Mouse (Mus musculus) brown adipose tissue, adult 24 weeks (tissue): Measurements from ENCODE around the gene Eipr1. TPM values are rescaled to one million over a fixed set of nuclear protein-coding genes. Genes with fewer than 3 reads are reported as not detected.

ENCODE experiments used
- H3K27ac ChIP-seq: fragments of 200-500 bp; replicated peaks from 2 replicates; pipeline ENCODE4 v1.5.1; 2012; ENCODE audit warnings: low read depth, mild to moderate bottlenecking, low read length
- H3K4me1 ChIP-seq: fragments of 200-500 bp; 2 replicates; pipeline ENCODE4 v1.6.1; 2012; ENCODE audit warnings: low read length, mixed read lengths; ENCODE audit not compliant: control insufficient read depth, insufficient read depth, insufficient read length
- H3K4me3 ChIP-seq: fragments of 200-500 bp; 2 replicates; pipeline ENCODE4 v1.5.1; 2012; ENCODE audit warnings: low read depth, mild to moderate bottlenecking, low read length, moderate library complexity; ENCODE audit not compliant: insufficient read depth
- polyA plus RNA-seq: library from polyadenylated mRNA; stranded (reverse); fragments of >200 nt; gene quantifications from 2 replicates; pipeline ENCODE4 v1.2.4, GENCODE M21; 2012; ENCODE audit not compliant: missing spikeins, insufficient read depth, insufficient read length

The Eipr1 gene
- polyA plus RNA-seq, 1 experiment = 23.1 TPM

- H3K4me1 ChIP-seq = no peaks in the 10 kb centered on the region
- H3K4me3 ChIP-seq = no peak overlapping the region
- H3K27ac ChIP-seq = no peak overlapping the region
Measured at GRCm38 (mm10) chr12:28866121-28866520, 114.5 kb downstream of the Eipr1 start.

GRCm38 (mm10) chr12:28868794-28869193, 117.2 kb downstream of the Eipr1 start:
- no peaks in the 10 kb centered on the region for H3K4me1 ChIP-seq
- no peak overlapping the region for H3K4me3 ChIP-seq
- H3K27ac ChIP-seq = no peak overlapping the region

GRCm38 (mm10) chr12:28872271-28872670, 120.7 kb downstream of the Eipr1 start:
- H3K4me1 ChIP-seq = no peaks in the 10 kb centered on the region
- H3K4me3 ChIP-seq = no peak overlapping the region
- H3K27ac ChIP-seq = no peak overlapping the region

- no peak overlapping the region for H3K4me3 ChIP-seq
- H3K4me1 ChIP-seq = no peaks in the 10 kb centered on the region
- no peak overlapping the region for H3K27ac ChIP-seq
Measured at GRCm38 (mm10) chr12:28874781-28875251, 123.2 kb downstream of the Eipr1 start.

GRCm38 (mm10) chr12:28875471-28875870, 123.9 kb downstream of the Eipr1 start:
- Histone ChIP-seq H3K4me1 (no peaks in the 10 kb centered on the region), H3K27ac (no peak overlapping the region), H3K4me3 (no peak overlapping the region)

- no peak overlapping the region for H3K4me3 ChIP-seq
- H3K27ac ChIP-seq = no peak overlapping the region
- 0 out of 2 replicates have a peak, but pooled peaks cover 2% of the 10 kb centered on the region for H3K4me1 ChIP-seq
Measured at GRCm38 (mm10) chr12:28880471-28880870, 128.9 kb downstream of the Eipr1 start.

GRCm38 (mm10) chr12:28887712-28888111, 136.1 kb downstream of the Eipr1 start:
- Histone ChIP-seq H3K4me3 (no peak overlapping the region), H3K4me1 (peaks cover 3% of the 10 kb centered on the region; the same call in 1 of the 2 replicates), H3K27ac (no peak overlapping the region)

- Histone ChIP-seq H3K27ac (no peak overlapping the region), H3K4me1 (peaks cover 3% of the 10 kb centered on the region; the same call in 1 of the 2 replicates), H3K4me3 (no peak overlapping the region)
Measured at GRCm38 (mm10) chr12:28889068-28889674, 137.6 kb downstream of the Eipr1 start.

- no peak overlapping the region for H3K27ac ChIP-seq
- H3K4me1 ChIP-seq = no peaks in the 10 kb centered on the region
- no peak overlapping the region for H3K4me3 ChIP-seq
Measured at GRCm38 (mm10) chr12:28891523-28891922, 139.9 kb downstream of the Eipr1 start.

GRCm38 (mm10) chr12:28896577-28896976, 145.0 kb downstream of the Eipr1 start:
- H3K4me1 ChIP-seq = no peaks in the 10 kb centered on the region
- no peak overlapping the region for H3K27ac ChIP-seq
- H3K4me3 ChIP-seq = no peak overlapping the region

GRCm38 (mm10) chr12:28898307-28898706, 146.7 kb downstream of the Eipr1 start:
- H3K27ac ChIP-seq = no peak overlapping the region
- no peaks in the 10 kb centered on the region for H3K4me1 ChIP-seq
- no peak overlapping the region for H3K4me3 ChIP-seq

GRCm38 (mm10) chr12:28899696-28900095, 148.1 kb downstream of the Eipr1 start:
- Histone ChIP-seq H3K27ac (no peak overlapping the region), H3K4me3 (no peak overlapping the region), H3K4me1 (no peaks in the 10 kb centered on the region)

- Histone ChIP-seq H3K4me1 (no peaks in the 10 kb centered on the region), H3K27ac (no peak overlapping the region), H3K4me3 (no peak overlapping the region)
Measured at GRCm38 (mm10) chr12:28900341-28900740, 148.7 kb downstream of the Eipr1 start.

- Histone ChIP-seq H3K4me1 (no peaks in the 10 kb centered on the region), H3K4me3 (no peak overlapping the region), H3K27ac (no peak overlapping the region)
Measured at GRCm38 (mm10) chr12:28902132-28902531, 150.5 kb downstream of the Eipr1 start.

- no peak overlapping the region for H3K4me3 ChIP-seq
- H3K4me1 ChIP-seq = no peaks in the 10 kb centered on the region
- no peak overlapping the region for H3K27ac ChIP-seq
Measured at GRCm38 (mm10) chr12:28903082-28903481, 151.5 kb downstream of the Eipr1 start.

- Histone ChIP-seq H3K27ac (no peak overlapping the region), H3K4me3 (no peak overlapping the region), H3K4me1 (no peaks in the 10 kb centered on the region)
Measured at GRCm38 (mm10) chr12:28905486-28905885, 153.9 kb downstream of the Eipr1 start.
